Mouse (Mus musculus): ENCODE measurements around the gene Tmem72. TPM values are rescaled to one million over a fixed set of nuclear protein-coding genes. Genes with fewer than 3 reads are reported as not detected.

Tmem72 gene
- polyA plus RNA-seq, 1 experiment from 2014 or later = 12.4 TPM

- ATAC-seq (ENCODE audit: low FRiP score, low TSS enrichment) = no peak
- no peak overlapping the region for H3K9ac ChIP-seq (replicated peaks; ENCODE audit: low read length)
- no peak overlapping the region for H3K4me3 ChIP-seq (ENCODE audit: low read length)
- no peak overlapping the region for H3K4me2 ChIP-seq (replicated peaks; ENCODE audit: low read depth, low read length)
- WGBS = 68% methylated on average over 2 of the region's 2 CpGs
- H3K27ac ChIP-seq (ENCODE audit: low read length) = no peak overlapping the region
- no peaks in the 10 kb centered on the region for H3K36me3 ChIP-seq (ENCODE audit: insufficient read depth, low read length)
- no peaks in the 10 kb centered on the region; the same call in 1 of the 2 replicates for H3K4me1 ChIP-seq (ENCODE audit: insufficient read depth, low read length)
- H3K27me3 ChIP-seq (ENCODE audit: insufficient read depth, low read length) = no peaks in the 10 kb centered on the region
- no peaks in the 10 kb centered on the region for H3K9me3 ChIP-seq (ENCODE audit: low read length)
These were observed 19.3 kb downstream of the Tmem72 start for GRCm38 (mm10) chr6:116697413-116697812.

- ATAC-seq (ENCODE audit: low FRiP score, low TSS enrichment) = no peak
- H3K27me3 ChIP-seq (ENCODE audit: insufficient read depth, low read length) = no peaks in the 10 kb centered on the region
- no peak overlapping the region for H3K4me2 ChIP-seq (replicated peaks; ENCODE audit: low read depth, low read length)
- H3K4me3 ChIP-seq (ENCODE audit: low read length) = no peak overlapping the region
- H3K9me3 ChIP-seq (ENCODE audit: low read length) = no peaks in the 10 kb centered on the region
- no peaks in the 10 kb centered on the region for H3K36me3 ChIP-seq (ENCODE audit: insufficient read depth, low read length)
- WGBS = 75% methylated on average over 3 of the region's 3 CpGs
- no peak overlapping the region for H3K9ac ChIP-seq (replicated peaks; ENCODE audit: low read length)
- H3K27ac ChIP-seq (ENCODE audit: low read length) = no peak overlapping the region
- no peaks in the 10 kb centered on the region; the same call in 1 of the 2 replicates for H3K4me1 ChIP-seq (ENCODE audit: insufficient read depth, low read length)
These were observed 22.4 kb downstream of the Tmem72 start for GRCm38 (mm10) chr6:116694346-116694745.

- no peak for ATAC-seq (ENCODE audit: low FRiP score, low TSS enrichment)
- H3K9ac ChIP-seq (replicated peaks; ENCODE audit: low read length) = no peak overlapping the region
- no peaks in the 10 kb centered on the region; the same call in 1 of the 2 replicates for H3K4me1 ChIP-seq (ENCODE audit: insufficient read depth, low read length)
- no peaks in the 10 kb centered on the region for H3K9me3 ChIP-seq (ENCODE audit: low read length)
- no peak overlapping the region for H3K4me2 ChIP-seq (replicated peaks; ENCODE audit: low read depth, low read length)
- WGBS = 65% methylated on average over 4 of the region's 4 CpGs
- H3K36me3 ChIP-seq (ENCODE audit: insufficient read depth, low read length) = no peaks in the 10 kb centered on the region
- H3K27ac ChIP-seq (ENCODE audit: low read length) = no peak overlapping the region
- no peak overlapping the region for H3K4me3 ChIP-seq (ENCODE audit: low read length)
- H3K27me3 ChIP-seq (ENCODE audit: insufficient read depth, low read length) = no peaks in the 10 kb centered on the region
These were observed 23.1 kb downstream of the Tmem72 start for GRCm38 (mm10) chr6:116693639-116694038.

GRCm38 (mm10) chr6:116682317-116682716, 34.4 kb downstream of the Tmem72 start:
- Histone ChIP-seq H3K4me3 (ENCODE audit: low read length) (no peak overlapping the region), H3K9ac (replicated peaks; ENCODE audit: low read length) (no peak overlapping the region), H3K4me2 (replicated peaks; ENCODE audit: low read depth, low read length) (no peak overlapping the region), H3K27ac (ENCODE audit: low read length) (no peak overlapping the region), H3K9me3 (ENCODE audit: low read length) (no peaks in the 10 kb centered on the region), H3K4me1 (ENCODE audit: insufficient read depth, low read length) (no peaks in the 10 kb centered on the region), H3K36me3 (ENCODE audit: insufficient read depth, low read length) (no peaks in the 10 kb centered on the region), H3K27me3 (ENCODE audit: insufficient read depth, low read length) (no peaks in the 10 kb centered on the region)
- ATAC-seq (ENCODE audit: low FRiP score, low TSS enrichment) = no peak
- WGBS = 49% methylated on average over 6 of the region's 6 CpGs

GRCm38 (mm10) chr6:116679563-116680288, 37.0 kb downstream of the Tmem72 start:
- Histone ChIP-seq H3K4me3 (ENCODE audit: low read length) (no peak overlapping the region), H3K27ac (ENCODE audit: low read length) (no peak overlapping the region), H3K27me3 (ENCODE audit: insufficient read depth, low read length) (no peaks in the 10 kb centered on the region), H3K9ac (replicated peaks; ENCODE audit: low read length) (no peak overlapping the region), H3K4me1 (ENCODE audit: insufficient read depth, low read length) (peaks cover 5% of the 10 kb centered on the region; the same call in 1 of the 2 replicates), H3K4me2 (replicated peaks; ENCODE audit: low read depth, low read length) (no peak overlapping the region), H3K36me3 (ENCODE audit: insufficient read depth, low read length) (no peaks in the 10 kb centered on the region), H3K9me3 (ENCODE audit: low read length) (no peaks in the 10 kb centered on the region)
- WGBS = 68% methylated on average over 5 of the region's 5 CpGs
- ATAC-seq (ENCODE audit: low FRiP score, low TSS enrichment) = no peak

- 64% methylated on average over 6 of the region's 6 CpGs for WGBS
These were observed 39.4 kb downstream of the Tmem72 start for GRCm38 (mm10) chr6:116677321-116677720.

GRCm38 (mm10) chr6:116676355-116676913, 40.3 kb downstream of the Tmem72 start:
- WGBS = 62% methylated on average over 10 of the region's 10 CpGs
- no peak overlapping the region for H3K4me2 ChIP-seq (replicated peaks; ENCODE audit: low read depth, low read length)
- no peak for ATAC-seq (ENCODE audit: low FRiP score, low TSS enrichment)

More at GRCm38 (mm10) chr6:116677321-116677720, 39.4 kb downstream of the Tmem72 start:
- no peaks in the 10 kb centered on the region for H3K36me3 ChIP-seq (ENCODE audit: insufficient read depth, low read length)
- no peak overlapping the region for H3K4me2 ChIP-seq (replicated peaks; ENCODE audit: low read depth, low read length)
- no peaks in the 10 kb centered on the region for H3K27me3 ChIP-seq (ENCODE audit: insufficient read depth, low read length)
- H3K9ac ChIP-seq (replicated peaks; ENCODE audit: low read length) = no peak overlapping the region
- H3K9me3 ChIP-seq (ENCODE audit: low read length) = no peaks in the 10 kb centered on the region
- H3K4me3 ChIP-seq (ENCODE audit: low read length) = no peak overlapping the region
- no peak for ATAC-seq (ENCODE audit: low FRiP score, low TSS enrichment)
- no peak overlapping the region for H3K27ac ChIP-seq (ENCODE audit: low read length)
- H3K4me1 ChIP-seq (ENCODE audit: insufficient read depth, low read length) = peaks cover 13% of the 10 kb centered on the region

GRCm38 (mm10) chr6:116674283-116674886, 42.3 kb downstream of the Tmem72 start:
- WGBS = 19% methylated on average over 16 of the region's 16 CpGs
- peak overlapping the region; percentile 49 for H3K4me3 ChIP-seq (ENCODE audit: low read length)
- H3K36me3 ChIP-seq (ENCODE audit: insufficient read depth, low read length) = no peaks in the 10 kb centered on the region
- peaks cover 23% of the 10 kb centered on the region for H3K4me1 ChIP-seq (ENCODE audit: insufficient read depth, low read length)
- no peaks in the 10 kb centered on the region for H3K27me3 ChIP-seq (ENCODE audit: insufficient read depth, low read length)
- H3K4me2 ChIP-seq (replicated peaks; ENCODE audit: low read depth, low read length) = peak overlapping the region; percentile 96
- H3K27ac ChIP-seq (ENCODE audit: low read length) = peak overlapping the region; percentile 21; the same call in 1 of the 2 replicates
- ATAC-seq (ENCODE audit: low FRiP score, low TSS enrichment) = no peak
- peak overlapping the region; percentile 59 for H3K9ac ChIP-seq (replicated peaks; ENCODE audit: low read length)
- no peaks in the 10 kb centered on the region for H3K9me3 ChIP-seq (ENCODE audit: low read length)

More at GRCm38 (mm10) chr6:116676355-116676913, 40.3 kb downstream of the Tmem72 start:
- no peaks in the 10 kb centered on the region for H3K36me3 ChIP-seq (ENCODE audit: insufficient read depth, low read length)
- peaks cover 13% of the 10 kb centered on the region for H3K4me1 ChIP-seq (ENCODE audit: insufficient read depth, low read length)
- H3K27ac ChIP-seq (ENCODE audit: low read length) = no peak overlapping the region
- no peaks in the 10 kb centered on the region for H3K9me3 ChIP-seq (ENCODE audit: low read length)
- H3K27me3 ChIP-seq (ENCODE audit: insufficient read depth, low read length) = no peaks in the 10 kb centered on the region
- no peak overlapping the region for H3K4me3 ChIP-seq (ENCODE audit: low read length)
- no peak overlapping the region for H3K9ac ChIP-seq (replicated peaks; ENCODE audit: low read length)

GRCm38 (mm10) chr6:116673471-116674282, 43.0 kb downstream of the Tmem72 start, which contains the start of gene Rassf4:
TSS of gene Rassf4 (minus strand) at chr6:116673952.
- Histone ChIP-seq H3K36me3 (ENCODE audit: insufficient read depth, low read length) (no peaks in the 10 kb centered on the region), H3K4me2 (replicated peaks; ENCODE audit: low read depth, low read length) (peak within 1 kb of the TSS; percentile 96), H3K9ac (replicated peaks; ENCODE audit: low read length) (peak within 1 kb of the TSS; percentile 59), H3K9me3 (ENCODE audit: low read length) (no peaks in the 10 kb centered on the region), H3K27ac (ENCODE audit: low read length) (peak within 1 kb of the TSS; percentile 21), H3K27me3 (ENCODE audit: insufficient read depth, low read length) (no peaks in the 10 kb centered on the region), H3K4me3 (ENCODE audit: low read length) (peak within 1 kb of the TSS; percentile 49), H3K4me1 (ENCODE audit: insufficient read depth, low read length) (peaks cover 23% of the 10 kb centered on the region)
- ATAC-seq (ENCODE audit: low FRiP score, low TSS enrichment) = peak; percentile 91
- WGBS = under 1% methylated on average over 44 of the region's 44 CpGs

All from kidney, embryonic 16.5 days (tissue).